Mouse (Mus musculus) heart, postnatal 0 days (tissue): ENCODE measurements around the gene Erbb2.
"Not testable (repeated sequence)": the region's sequence is repeated elsewhere in the genome, so short reads cannot be mapped to it uniquely, and the experiment has no call there.

ENCODE experiments used
- CTCF ChIP-seq: IDR thresholded peaks from 2 replicates; pipeline ENCODE4 v1.5.1; 2016; ENCODE audit warnings: antibody characterized with exemption, control low read depth, low read depth
- EP300 ChIP-seq: IDR thresholded peaks from 2 replicates; pipeline ENCODE4 v1.6.1; 2016; ENCODE audit warnings: antibody characterized with exemption, low read depth

- 0 out of 2 replicates have a peak, but pooled peaks have one; percentile 2 for TF ChIP-seq CTCF
- TF ChIP-seq EP300 = not testable (repeated sequence)
Measured at GRCm38 (mm10) chr11:98382405-98382804, 29.9 kb upstream of the Erbb2 start.
